Mouse (Mus musculus) embryonic facial prominence, embryonic 10.5 days (tissue): ENCODE data around the gene Pheta2. TPM values are rescaled to one million over a fixed set of nuclear protein-coding genes. Genes with fewer than 3 reads are reported as not detected.

Experiments used
- DNase-seq: peaks from one replicate; pipeline ENCODE4 v3.0.0-alpha.2; 2017; ENCODE audit warnings: low spot score
- H3K27ac ChIP-seq: fragments of 300-500 bp; sonication (generic); replicated peaks from 2 replicates; pipeline ENCODE4 v1.5.1; 2016; ENCODE audit warnings: mild to moderate bottlenecking
- H3K27me3 ChIP-seq: fragments of 300-500 bp; sonication (generic); replicated peaks from 2 replicates; pipeline ENCODE4 v1.6.1; 2016; ENCODE audit warnings: low read depth, mild to moderate bottlenecking; ENCODE audit not compliant: poor library complexity, severe bottlenecking
- H3K36me3 ChIP-seq: fragments of 300-500 bp; sonication (generic); replicated peaks from 2 replicates; pipeline ENCODE4 v1.6.1; 2016; ENCODE audit warnings: mild to moderate bottlenecking, moderate library complexity
- H3K4me1 ChIP-seq: fragments of 300-500 bp; sonication (generic); 2 replicates; pipeline ENCODE4 v1.6.1; 2016
- H3K4me3 ChIP-seq: fragments of 300-500 bp; sonication (generic); 2 replicates; pipeline ENCODE4 v1.5.1; 2016; ENCODE audit warnings: mild to moderate bottlenecking, moderate library complexity
- H3K9me3 ChIP-seq: fragments of 300-500 bp; sonication (generic); 2 replicates; pipeline ENCODE4 v1.6.1; 2016; ENCODE audit warnings: mild to moderate bottlenecking
- WGBS: fragments of 180-500 bp; shearing (Covaris S2); methylation state at CpG from one replicate; pipeline ENCODE4 v1.1.7; 2016; 5-methylcytosine and 5-hydroxymethylcytosine counted together
- polyA plus RNA-seq: library from polyadenylated mRNA; unstranded; fragments of >200 nt; fragmentation: Nextera tagmentation; extraction: Ambion mirVana; gene quantifications from 2 replicates; pipeline ENCODE4 v1.2.1, GENCODE M21; 2016

Pheta2 gene
- polyA plus RNA-seq, 1 experiment from 2014 or later = 4.9 TPM

- Histone ChIP-seq H3K27me3 (peaks cover 9% of the 10 kb centered on the region), H3K4me3 (no peak overlapping the region), H3K4me1 (peaks cover 42% of the 10 kb centered on the region), H3K27ac (no peak overlapping the region), H3K36me3 (peaks cover 61% of the 10 kb centered on the region), H3K9me3 (no peaks in the 10 kb centered on the region)
- no peak for DNase-seq
- WGBS = 96% methylated on average over 4 of the region's 4 CpGs
Measured at GRCm38 (mm10) chr15:82335194-82335593, 3.5 kb upstream of the Pheta2 start.

GRCm38 (mm10) chr15:82336629-82337028 lies 2.1 kb upstream of the Pheta2 start:
- Histone ChIP-seq H3K9me3 (no peaks in the 10 kb centered on the region), H3K4me1 (peaks cover 53% of the 10 kb centered on the region), H3K27ac (no peak overlapping the region), H3K36me3 (peaks cover 47% of the 10 kb centered on the region), H3K4me3 (0 out of 2 replicates have a peak overlapping the region, but pooled peaks have one; percentile 2), H3K27me3 (peaks cover 24% of the 10 kb centered on the region)
- WGBS = 77% methylated on average over 12 of the region's 12 CpGs
- no peak for DNase-seq

- no peak for DNase-seq
- peaks cover 31% of the 10 kb centered on the region for H3K27me3 ChIP-seq
- H3K27ac ChIP-seq = peak overlapping the region; percentile 85
- H3K9me3 ChIP-seq = no peaks in the 10 kb centered on the region
- H3K36me3 ChIP-seq = peaks cover 37% of the 10 kb centered on the region
- H3K4me1 ChIP-seq = peaks cover 59% of the 10 kb centered on the region
- peak overlapping the region; percentile 67 for H3K4me3 ChIP-seq
- 52% methylated on average over 4 of the region's 4 CpGs for WGBS
Measured at GRCm38 (mm10) chr15:82337875-82338274, 867 bp upstream of the Pheta2 start.

DNA sequence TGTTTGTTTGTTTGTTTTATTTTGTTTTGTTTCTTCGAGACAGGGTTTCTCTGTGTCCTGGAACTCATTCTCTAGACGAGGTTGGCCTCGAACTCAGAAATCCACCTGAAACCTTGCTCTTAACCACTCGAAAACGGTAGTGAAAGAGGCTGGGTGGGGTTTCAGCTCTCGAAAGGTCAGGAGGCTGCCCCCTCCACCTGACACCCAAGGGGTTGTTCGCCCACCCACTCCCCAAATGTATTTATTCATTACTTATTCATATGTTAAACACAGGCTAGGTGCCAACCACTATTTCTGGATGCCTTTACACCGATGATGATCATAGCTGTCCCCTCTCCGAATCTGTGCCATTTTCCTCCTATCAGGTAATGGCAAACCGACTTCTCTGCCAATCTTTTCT lies 408 bp downstream of the Pheta2 start:
- Histone ChIP-seq H3K27ac (peak overlapping the region; percentile 85), H3K27me3 (peaks cover 31% of the 10 kb centered on the region), H3K36me3 (peaks cover 29% of the 10 kb centered on the region), H3K4me1 (peaks cover 59% of the 10 kb centered on the region), H3K4me3 (peak overlapping the region; percentile 67), H3K9me3 (no peaks in the 10 kb centered on the region)
- 60% methylated on average over 10 of the region's 10 CpGs for WGBS
- no peak for DNase-seq

- whole genome bisulfite sequencing = 73% methylated on average over 8 of the region's 8 CpGs
- H3K27me3 ChIP-seq = peaks cover 31% of the 10 kb centered on the region
- no peak for DNase-seq
- H3K4me1 ChIP-seq = peaks cover 59% of the 10 kb centered on the region
- H3K36me3 ChIP-seq = peaks cover 23% of the 10 kb centered on the region
- peak overlapping the region; percentile 87; the same call in 1 of the 2 replicates for H3K27ac ChIP-seq
- no peaks in the 10 kb centered on the region for H3K9me3 ChIP-seq
- peak overlapping the region; percentile 67; the same call in 1 of the 2 replicates for H3K4me3 ChIP-seq
Measured at GRCm38 (mm10) chr15:82339634-82340254, 1.0 kb downstream of the Pheta2 start.

- WGBS = 33% methylated on average over 21 of the region's 21 CpGs
- Histone ChIP-seq H3K4me1 (peaks cover 59% of the 10 kb centered on the region), H3K4me3 (peak overlapping the region; percentile 59)
Measured at GRCm38 (mm10) chr15:82340414-82341035, 1.8 kb downstream of the Pheta2 start.

DNA sequence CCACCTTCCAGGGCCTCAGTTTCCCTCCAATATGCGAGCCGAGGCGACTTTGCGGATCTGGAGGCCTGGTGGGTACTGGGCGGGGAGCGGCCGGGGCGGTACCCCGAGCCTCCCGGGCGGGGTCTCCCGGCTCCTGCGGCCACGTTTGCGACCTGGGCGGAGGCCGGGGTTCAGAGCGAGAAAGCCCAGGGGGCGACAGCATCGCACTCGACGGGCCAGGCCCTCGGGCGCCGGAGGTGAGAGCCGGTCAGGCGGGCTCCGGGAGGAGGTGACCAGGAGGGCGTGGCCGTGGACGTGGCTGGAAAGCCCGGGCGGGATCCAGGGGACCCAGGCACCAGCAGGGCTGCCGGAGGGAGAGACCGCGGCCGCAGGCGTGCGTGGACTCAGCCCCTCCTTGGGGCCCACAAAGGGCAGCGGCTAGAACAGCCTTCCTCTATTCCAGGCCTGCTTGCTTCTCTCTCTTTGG lies 2.3 kb downstream of the Pheta2 start:
- peak overlapping the region; percentile 59 for H3K4me3 ChIP-seq
- DNase-seq = peak; percentile 70
- H3K4me1 ChIP-seq = peaks cover 58% of the 10 kb centered on the region
- H3K9me3 ChIP-seq = no peaks in the 10 kb centered on the region
- peaks cover 10% of the 10 kb centered on the region for H3K36me3 ChIP-seq
- peak overlapping the region; percentile 87 for H3K27ac ChIP-seq
- 1% methylated on average over 40 of the region's 40 CpGs for WGBS
- H3K27me3 ChIP-seq = peaks cover 31% of the 10 kb centered on the region

More at GRCm38 (mm10) chr15:82340414-82341035, 1.8 kb downstream of the Pheta2 start:
- peaks cover 15% of the 10 kb centered on the region for H3K36me3 ChIP-seq
- H3K27me3 ChIP-seq = peaks cover 31% of the 10 kb centered on the region
- H3K9me3 ChIP-seq = no peaks in the 10 kb centered on the region
- DNase-seq = peak; percentile 32
- peak overlapping the region; percentile 87 for H3K27ac ChIP-seq

DNA sequence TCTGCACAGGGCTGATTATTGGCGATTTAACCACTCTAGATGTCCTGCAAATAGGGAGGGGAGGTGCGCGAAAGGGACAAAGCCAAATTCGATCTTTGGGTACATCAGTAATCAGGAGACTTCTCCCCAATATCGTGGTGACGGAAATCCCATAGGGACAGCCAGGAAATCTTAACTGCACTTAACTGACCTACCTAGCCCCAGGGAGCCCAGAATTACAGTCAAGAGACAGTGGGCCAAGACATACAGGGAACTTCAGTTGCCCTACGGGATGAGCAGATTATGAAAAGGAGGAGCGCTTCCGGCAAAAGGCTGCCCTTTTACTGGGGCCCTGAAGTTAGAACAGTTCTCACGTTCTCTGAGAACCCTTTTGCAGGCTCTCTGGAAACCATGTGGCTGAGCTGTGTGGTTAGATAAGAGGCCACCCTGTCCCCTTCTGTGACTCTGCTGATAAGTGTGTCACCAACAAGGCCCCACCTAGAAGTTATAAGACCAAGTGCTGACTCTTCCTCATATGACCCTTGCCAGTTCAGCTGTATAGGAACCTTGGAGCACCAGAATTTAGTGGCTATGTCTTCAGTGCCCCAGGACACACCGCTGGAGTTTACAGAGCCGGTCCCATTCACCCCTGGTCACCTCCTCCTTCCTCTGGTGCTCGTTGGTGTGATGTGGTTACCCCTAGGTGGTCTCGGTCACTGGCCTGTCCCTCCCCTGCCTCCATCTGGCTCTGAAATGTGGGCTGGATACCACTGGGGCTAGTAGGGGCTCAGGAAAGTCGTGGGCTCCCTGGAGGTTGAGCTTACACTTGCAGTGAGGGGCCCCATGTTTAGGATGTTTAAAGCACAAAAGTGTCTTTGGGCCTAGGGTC lies 3.2 kb downstream of the Pheta2 start:
- DNase-seq = no peak
- peaks cover 31% of the 10 kb centered on the region for H3K27me3 ChIP-seq
- peaks cover 55% of the 10 kb centered on the region for H3K4me1 ChIP-seq
- 66% methylated on average over 15 of the region's 15 CpGs for WGBS
- peak overlapping the region; percentile 87 for H3K27ac ChIP-seq
- peak overlapping the region; percentile 59 for H3K4me3 ChIP-seq
- H3K36me3 ChIP-seq = peaks cover 1% of the 10 kb centered on the region; the same call in 1 of the 2 replicates
- no peaks in the 10 kb centered on the region for H3K9me3 ChIP-seq

DNA sequence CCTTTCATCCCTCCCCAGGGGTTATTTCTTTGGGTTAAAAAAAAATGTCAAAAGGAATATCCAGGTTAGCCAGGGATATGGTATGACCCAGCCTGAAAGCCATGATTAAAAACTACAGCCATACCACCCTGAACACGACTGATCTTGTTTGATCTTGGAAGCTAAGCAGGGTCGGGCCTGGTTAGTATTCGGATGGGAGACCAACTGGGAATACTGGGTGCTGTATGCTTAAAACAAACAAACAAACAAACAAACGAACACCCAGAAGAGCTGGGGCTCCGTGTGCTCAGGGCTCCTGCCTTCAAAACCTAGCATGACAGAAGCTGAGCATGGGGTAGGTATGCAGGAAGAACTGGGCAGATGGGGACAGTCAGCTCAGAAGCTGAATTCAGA lies 3.8 kb downstream of the Pheta2 start:
- no peak overlapping the region; the same call in 1 of the 2 replicates for H3K4me3 ChIP-seq
- no peak for DNase-seq
- H3K4me1 ChIP-seq = peaks cover 55% of the 10 kb centered on the region
- H3K9me3 ChIP-seq = no peaks in the 10 kb centered on the region
- peaks cover 31% of the 10 kb centered on the region for H3K27me3 ChIP-seq
- 74% methylated on average over 5 of the region's 5 CpGs for WGBS
- H3K36me3 ChIP-seq = 0 out of 2 replicates have a peak, but pooled peaks cover 3% of the 10 kb centered on the region
- no peak overlapping the region for H3K27ac ChIP-seq

- H3K9me3 ChIP-seq = no peaks in the 10 kb centered on the region
- H3K27ac ChIP-seq = peak overlapping the region; percentile 41
- WGBS = 93% methylated on average over 27 of the region's 27 CpGs
- no peak for DNase-seq
- peaks cover 45% of the 10 kb centered on the region for H3K4me1 ChIP-seq
- H3K36me3 ChIP-seq = peaks cover 13% of the 10 kb centered on the region
- H3K27me3 ChIP-seq = peaks cover 31% of the 10 kb centered on the region
- no peak overlapping the region for H3K4me3 ChIP-seq
Measured at GRCm38 (mm10) chr15:82343368-82344287, 4.9 kb downstream of the Pheta2 start.

DNA sequence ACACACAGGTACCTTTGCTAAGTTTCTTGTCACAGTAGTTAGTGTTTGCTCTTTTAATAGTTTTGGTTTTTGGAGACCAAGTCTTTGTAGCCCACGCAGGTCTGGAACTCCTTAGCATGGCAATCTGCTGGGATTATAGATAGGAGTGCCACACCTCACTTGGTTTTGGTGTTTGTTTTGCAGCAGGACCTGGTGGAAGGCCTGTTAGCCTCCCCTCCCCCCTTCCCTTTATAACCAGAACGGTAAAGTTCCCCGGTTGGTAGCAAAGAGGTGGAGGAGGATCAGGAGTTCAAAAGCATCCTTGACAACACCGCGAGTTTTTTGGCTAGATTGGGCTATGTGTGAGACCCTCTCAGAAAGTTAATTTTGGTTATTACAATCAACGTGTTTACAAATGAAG lies 6.2 kb downstream of the Pheta2 start:
- 89% methylated on average over 6 of the region's 6 CpGs for WGBS
- no peaks in the 10 kb centered on the region for H3K9me3 ChIP-seq
- no peak overlapping the region; the same call in 1 of the 2 replicates for H3K27ac ChIP-seq
- no peak for DNase-seq
- H3K4me3 ChIP-seq = no peak overlapping the region
- H3K36me3 ChIP-seq = peaks cover 27% of the 10 kb centered on the region
- peaks cover 33% of the 10 kb centered on the region for H3K4me1 ChIP-seq
- peaks cover 24% of the 10 kb centered on the region for H3K27me3 ChIP-seq
